Mouse (Mus musculus) CH12.LX (cell line): ENCODE data around the gene Nek9. TPM values are rescaled to one million over a fixed set of nuclear protein-coding genes. Genes with fewer than 3 reads are reported as not detected.

Experiments
- polyA plus RNA-seq: library from polyadenylated mRNA; unstranded; fragments of >175 nt; gene quantifications from 2 replicates; pipeline ENCODE4 v1.2.1, GENCODE M21; 2012; ENCODE audit warnings: low read depth; ENCODE audit not compliant: insufficient read length
- total RNA-seq, 2 experiments: library from RNA; depleted of rRNA; stranded (reverse); fragments of 300-350 nt in 1 of 2; fragments of >200 nt in 1 of 2; gene quantifications; 2 replicates each; pipeline ENCODE4 v1.2.3; 2012 to 2014

The Nek9 gene
- total and polyA plus RNA-seq, 3 experiments = 15.6 to 30.9 (median 27.4) TPM

Other genes starting within 250 kb of the Nek9 start
- 11.6 and 13.3 TPM in 2 replicates for gene Prox2, start 228.6 kb downstream of the Nek9 start, total RNA-seq (2012; rRNA removed)
- gene Prox2, start 228.6 kb downstream of the Nek9 start, total RNA-seq (2014; rRNA removed) = 2.4 TPM in 2 replicates
- gene Prox2, start 228.6 kb downstream of the Nek9 start, polyA plus RNA-seq = 4.5 and 5.2 TPM in 2 replicates
- gene Dlst, start 228.5 kb downstream of the Nek9 start, total RNA-seq (2012; rRNA removed) = 116 and 122 TPM in 2 replicates
- gene Dlst, start 228.5 kb downstream of the Nek9 start, total RNA-seq (2014; rRNA removed) = 144 TPM in 2 replicates
- gene Dlst, start 228.5 kb downstream of the Nek9 start, polyA plus RNA-seq = 165 and 208 TPM in 2 replicates
- 0.21 and 0.97 TPM in 2 replicates for gene Rps6kl1, start 188.1 kb downstream of the Nek9 start, total RNA-seq (2012; rRNA removed)
- gene Rps6kl1, start 188.1 kb downstream of the Nek9 start, total RNA-seq (2014; rRNA removed) = 0.36 and 0.43 TPM in 2 replicates
- gene Rps6kl1, start 188.1 kb downstream of the Nek9 start, polyA plus RNA-seq = 0.59 and 0.86 TPM in 2 replicates
- gene Pgf, start 161.6 kb downstream of the Nek9 start, total RNA-seq (2012; rRNA removed) = 0.34 and 0.50 TPM in 2 replicates
- gene Pgf, start 161.6 kb downstream of the Nek9 start, total RNA-seq (2014; rRNA removed) = 0.64 and 0.76 TPM in 2 replicates
- gene Pgf, start 161.6 kb downstream of the Nek9 start, polyA plus RNA-seq = 0.73 and 1.7 TPM in 2 replicates
- 123 and 138 TPM in 2 replicates for gene Eif2b2, start 119.9 kb downstream of the Nek9 start, total RNA-seq (2012; rRNA removed)
- 83.6 and 94.9 TPM in 2 replicates for gene Eif2b2, start 119.9 kb downstream of the Nek9 start, total RNA-seq (2014; rRNA removed)
- gene Eif2b2, start 119.9 kb downstream of the Nek9 start, polyA plus RNA-seq = 143 and 180 TPM in 2 replicates
- gene Mlh3, start 68.8 kb downstream of the Nek9 start, total RNA-seq (2012; rRNA removed) = 6.1 and 7.8 TPM in 2 replicates
- gene Mlh3, start 68.8 kb downstream of the Nek9 start, total RNA-seq (2014; rRNA removed) = 8.2 and 9.8 TPM in 2 replicates
- 6.7 and 8.3 TPM in 2 replicates for gene Mlh3, start 68.8 kb downstream of the Nek9 start, polyA plus RNA-seq
- 22.7 and 27.5 TPM in 2 replicates for gene Acyp1, start 50.9 kb downstream of the Nek9 start, total RNA-seq (2012; rRNA removed)
- gene Acyp1, start 50.9 kb downstream of the Nek9 start, total RNA-seq (2014; rRNA removed) = 34.0 and 37.2 TPM in 2 replicates
- 10.7 and 15.3 TPM in 2 replicates for gene Acyp1, start 50.9 kb downstream of the Nek9 start, polyA plus RNA-seq
- 0.08 and 0.13 TPM in 2 replicates for gene Zc2hc1c, start 50.8 kb downstream of the Nek9 start, total RNA-seq (2012; rRNA removed)
- not detected in 2 replicates for gene Zc2hc1c, start 50.8 kb downstream of the Nek9 start, total RNA-seq (2014; rRNA removed)
- gene Zc2hc1c, start 50.8 kb downstream of the Nek9 start, polyA plus RNA-seq = 0.13 and 0.19 TPM in 2 replicates
- gene Tmed10, start 35.5 kb upstream of the Nek9 start, total RNA-seq (2012; rRNA removed) = 70.2 and 73.8 TPM in 2 replicates
- gene Tmed10, start 35.5 kb upstream of the Nek9 start, total RNA-seq (2014; rRNA removed) = 59.8 and 60.0 TPM in 2 replicates
- 211 and 216 TPM in 2 replicates for gene Tmed10, start 35.5 kb upstream of the Nek9 start, polyA plus RNA-seq
- gene Fos, start 134.5 kb upstream of the Nek9 start, total RNA-seq (2012; rRNA removed) = 0.17 and 0.21 TPM in 2 replicates
- 0.20 and 0.76 TPM in 2 replicates for gene Fos, start 134.5 kb upstream of the Nek9 start, total RNA-seq (2014; rRNA removed)
- 0.11 and 0.26 TPM in 2 replicates for gene Fos, start 134.5 kb upstream of the Nek9 start, polyA plus RNA-seq